Mouse (Mus musculus) erythroid progenitor cell, adult 5-6 weeks (primary cell): ENCODE measurements around the gene Ermard. TPM values are rescaled to one million over a fixed set of nuclear protein-coding genes. Genes with fewer than 3 reads are reported as not detected.

Experiments
- ATAC-seq: replicated peaks from 2 replicates; pipeline ENCODE4 v1.8.0; 2016; ENCODE audit warnings: moderate number of reproducible peaks, mild to moderate bottlenecking, moderate TSS enrichment, inconsistent platforms; ENCODE audit not compliant: poor library complexity, low FRiP score, severe bottlenecking
- total RNA-seq, 2 experiments: library from RNA; stranded (forward) in 1 of 2; stranded (reverse) in 1 of 2; fragments of 150-400 nt in 1 of 2; fragments of 186-747, 209-891 nt in 1 of 2; gene quantifications; 2 replicates each; pipeline versions ENCODE4 v1.2.3 to v1.2.4; 2015 to 2017; ENCODE audit warnings: low replicate concordance in 2 of 2

Ermard gene
- total RNA-seq, 2 experiments from 2014 or later = 72.8 to 90.5 TPM

DNA sequence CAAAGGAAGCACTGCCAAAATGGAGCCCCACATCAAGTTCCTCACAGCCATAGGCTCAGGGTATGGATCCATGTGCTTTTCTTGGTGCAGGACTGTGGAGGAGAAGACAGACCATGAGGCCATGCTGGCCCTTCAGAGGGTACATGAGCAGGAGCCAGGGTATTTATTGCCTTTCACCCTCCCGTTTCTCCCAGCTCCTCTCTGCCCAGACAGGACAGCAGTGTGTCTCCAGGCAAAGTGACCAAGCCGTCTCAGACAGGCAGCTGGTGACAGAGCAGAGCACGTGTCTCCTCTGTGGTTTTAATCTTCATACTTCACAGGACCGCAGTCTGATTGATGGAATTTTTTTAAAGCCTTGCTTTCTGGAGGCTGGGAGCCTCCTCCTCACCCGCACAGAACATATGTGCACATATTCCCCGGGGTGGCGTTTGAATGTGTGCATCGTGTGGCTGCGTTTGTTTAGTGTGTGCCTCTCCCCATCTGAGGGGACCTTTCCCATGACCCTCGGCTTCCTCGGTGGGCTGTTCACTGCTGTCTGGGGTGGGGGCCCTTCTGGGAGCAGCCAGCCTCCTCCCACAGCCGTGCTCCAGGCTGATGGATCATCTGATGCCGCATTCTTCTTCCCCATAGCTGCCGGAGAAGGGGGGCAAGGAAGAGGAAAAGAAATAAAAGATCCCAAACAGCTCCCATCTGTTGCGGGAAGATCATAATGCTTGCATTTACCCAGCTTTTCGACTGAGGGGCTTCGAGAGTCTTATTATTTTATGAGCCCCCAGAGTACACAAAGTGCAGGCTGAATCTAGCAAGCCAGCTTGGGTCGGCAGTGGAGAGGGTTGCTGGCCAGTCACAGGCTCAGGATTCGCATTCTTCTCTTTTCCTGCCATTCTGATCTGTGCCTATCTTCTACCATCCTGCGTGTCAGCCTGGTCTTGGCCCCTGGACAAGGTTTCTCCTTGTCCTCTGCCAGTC is 67.7 kb downstream of the Ermard start:
- no peak for ATAC-seq

DNA sequence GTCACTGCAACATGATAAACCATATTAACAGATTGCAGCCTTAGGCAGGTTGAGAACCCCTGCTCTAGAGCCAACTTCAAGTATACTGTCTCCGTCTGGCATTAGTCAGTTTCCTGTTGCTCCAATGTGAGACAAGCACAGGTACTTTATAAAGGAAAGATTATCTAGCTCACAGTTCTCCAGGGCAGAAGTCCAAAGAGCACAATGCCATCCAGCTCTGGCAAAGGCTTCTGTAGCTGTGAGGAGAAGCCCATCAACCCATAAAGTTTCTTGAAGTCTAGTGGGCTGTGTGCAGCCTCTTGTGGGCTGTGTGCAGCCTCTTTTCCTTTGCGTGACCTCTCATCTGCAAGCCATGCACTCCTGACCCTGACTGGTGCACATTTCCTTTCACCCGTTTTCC is 74.5 kb downstream of the Ermard start:
- ATAC-seq = no peak

DNA sequence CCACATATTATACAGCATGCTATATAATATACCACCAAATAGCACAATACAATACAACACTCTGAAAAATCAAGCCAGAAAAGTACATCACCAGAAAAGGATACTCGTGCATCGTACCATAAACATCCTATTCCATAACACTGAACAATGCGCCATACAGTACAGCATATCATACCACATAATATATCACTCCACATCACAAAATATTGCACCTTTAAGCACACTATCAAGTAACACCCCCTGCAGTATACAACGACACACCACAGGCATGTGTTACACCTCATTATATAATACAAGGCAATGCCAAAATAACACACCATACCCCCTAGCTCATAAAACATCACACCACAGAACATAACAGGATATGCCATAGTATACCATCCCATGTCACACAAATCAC is 79.1 kb downstream of the Ermard start:
- ATAC-seq = no peak

DNA sequence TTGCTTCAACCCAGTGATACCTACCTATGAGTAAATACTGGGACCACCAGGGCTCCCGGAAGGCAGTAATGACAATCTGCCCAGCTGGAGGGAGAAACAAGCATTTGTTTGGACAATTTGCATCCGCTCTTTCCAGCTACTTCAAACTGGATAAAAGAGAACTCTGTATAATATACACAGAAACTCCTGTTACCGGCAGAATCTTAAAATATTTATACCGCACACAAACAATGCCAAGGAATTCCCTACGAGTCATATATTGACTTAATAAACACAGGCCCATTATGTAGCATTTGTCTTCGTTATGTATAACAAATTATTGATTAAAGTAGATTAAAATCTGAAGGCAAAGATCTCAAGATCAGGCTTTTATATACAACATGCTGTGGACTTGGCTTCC is 79.6 kb downstream of the Ermard start:
- no peak for ATAC-seq

DNA sequence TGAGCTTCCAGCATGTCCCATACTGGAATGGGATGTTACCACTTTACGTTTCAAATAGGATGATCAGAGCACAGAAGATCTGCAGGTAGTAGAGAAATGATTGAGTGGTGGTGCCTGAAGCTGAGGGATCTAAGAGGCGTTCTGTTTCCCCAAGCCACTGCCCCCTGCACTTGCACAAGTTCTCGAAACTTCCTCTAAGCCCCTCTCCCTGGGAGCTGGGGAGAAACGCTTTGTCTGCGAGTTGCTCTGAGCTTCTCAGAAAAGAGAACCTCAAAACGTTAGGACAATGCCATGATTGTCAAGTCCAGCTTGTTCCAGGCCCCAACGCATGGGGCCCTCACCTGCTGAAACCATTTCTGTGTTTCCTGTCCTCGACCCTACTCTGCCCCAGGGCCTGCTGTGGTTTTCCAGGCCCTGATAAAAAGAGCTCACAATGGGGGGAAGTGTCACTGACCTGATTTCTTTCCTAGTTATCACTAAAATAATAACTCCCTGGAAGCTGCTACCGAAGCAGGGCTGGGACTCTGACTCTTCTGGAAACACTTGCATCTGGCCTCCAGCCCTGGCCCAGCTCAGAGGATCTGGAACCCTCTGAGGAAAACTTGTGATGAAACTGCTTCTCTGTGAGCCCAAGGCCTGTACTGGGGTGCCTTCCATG is 88.8 kb downstream of the Ermard start:
- no peak for ATAC-seq

DNA sequence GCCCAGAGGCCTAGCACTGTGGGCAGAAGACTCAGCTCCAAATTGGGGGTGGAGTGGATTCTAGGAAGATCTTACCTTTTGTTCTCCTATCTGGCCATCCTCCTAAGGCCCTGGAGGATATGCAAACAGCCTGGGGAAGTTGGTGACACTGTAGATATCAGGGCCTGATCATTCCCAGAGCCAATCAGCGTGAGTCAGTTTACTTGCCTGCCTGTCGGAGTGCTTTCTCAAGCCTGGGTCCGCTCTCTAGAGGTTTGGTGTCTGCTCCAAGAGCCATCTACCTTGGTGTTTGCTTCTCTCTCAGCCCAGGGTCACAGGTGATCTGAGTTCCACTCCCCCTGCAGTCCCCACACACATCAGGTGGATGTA is 89.3 kb downstream of the Ermard start:
- no peak for ATAC-seq

DNA sequence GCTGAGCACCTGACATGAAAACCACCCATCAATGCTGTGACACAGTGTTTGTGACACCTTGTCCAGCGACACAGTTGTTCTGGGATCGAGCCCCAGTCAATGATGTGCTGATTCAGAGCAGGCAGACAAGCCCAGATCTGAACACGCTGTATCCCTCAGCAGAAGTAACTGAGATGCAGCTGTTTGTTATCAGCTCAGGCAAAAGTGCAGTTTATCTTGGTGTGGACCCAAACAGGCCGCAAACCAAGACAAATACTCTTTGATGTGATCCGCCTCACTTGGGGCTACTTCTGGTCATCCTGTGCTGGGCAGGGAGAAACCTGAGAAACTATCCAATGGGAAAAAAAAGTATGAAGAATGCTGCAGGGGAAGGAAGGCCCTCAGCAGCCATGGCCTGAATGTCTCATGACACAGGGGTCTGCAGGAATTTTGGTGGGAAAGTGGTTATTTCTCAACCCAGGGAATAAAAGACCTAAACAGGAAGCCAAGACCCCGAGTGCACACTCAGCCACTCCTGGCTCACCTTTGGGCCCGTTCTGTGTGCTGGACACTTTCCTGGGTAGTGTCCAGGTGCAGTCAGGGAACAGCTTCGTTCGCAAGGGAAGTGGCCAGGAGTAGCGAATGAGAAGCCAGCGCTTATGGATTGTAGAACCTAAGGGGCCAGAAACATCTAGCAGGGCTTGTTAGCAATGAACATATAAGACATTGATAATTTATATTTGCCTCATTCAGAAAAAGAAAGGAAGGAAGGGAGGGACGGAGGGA is 94.1 kb downstream of the Ermard start:
- no peak for ATAC-seq

DNA sequence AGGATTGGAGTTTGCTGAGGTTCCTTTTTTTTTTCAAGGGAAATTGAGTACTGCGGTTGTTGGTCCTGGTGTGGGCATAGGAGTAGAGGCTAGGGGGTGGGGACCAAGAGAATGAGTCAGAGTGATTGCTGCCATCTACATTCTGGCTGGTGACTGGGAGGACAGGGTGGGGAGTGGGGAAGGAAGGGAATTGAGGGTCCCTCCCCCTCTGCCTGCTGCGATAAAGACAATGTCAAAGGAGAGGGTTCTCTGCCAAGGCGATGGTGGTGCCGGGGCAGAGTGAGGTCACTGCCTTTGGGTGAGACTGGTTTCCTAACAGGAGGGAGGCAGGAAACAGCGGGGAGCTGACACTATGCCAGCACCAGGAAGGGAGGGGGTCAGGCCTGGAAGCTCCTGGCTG is 96.4 kb downstream of the Ermard start:
- no peak for ATAC-seq

Other genes with a start within 250 kb of the Ermard start
- gene Wdr27, start 98.0 kb upstream of the Ermard start, total RNA-seq (2015; ENCODE audit: low replicate concordance) = not detected in 2 replicates
- not detected in 2 replicates for gene Wdr27, start 98.0 kb upstream of the Ermard start, total RNA-seq (2017; ENCODE audit: low replicate concordance)
- gene 1600012H06Rik, start 98.0 kb upstream of the Ermard start, total RNA-seq (2015; ENCODE audit: low replicate concordance) = 12.3 and 12.6 TPM in 2 replicates
- 2.3 and 9.0 TPM in 2 replicates for gene 1600012H06Rik, start 98.0 kb upstream of the Ermard start, total RNA-seq (2017; ENCODE audit: low replicate concordance)
- gene Phf10, start 79.9 kb upstream of the Ermard start, total RNA-seq (2015; ENCODE audit: low replicate concordance) = 217 and 251 TPM in 2 replicates
- 117 and 125 TPM in 2 replicates for gene Phf10, start 79.9 kb upstream of the Ermard start, total RNA-seq (2017; ENCODE audit: low replicate concordance)
- 4.6 and 5.8 TPM in 2 replicates for gene 9030025P20Rik, start 62.7 kb upstream of the Ermard start, total RNA-seq (2015; ENCODE audit: low replicate concordance)
- 0.76 and 7.2 TPM in 2 replicates for gene 9030025P20Rik, start 62.7 kb upstream of the Ermard start, total RNA-seq (2017; ENCODE audit: low replicate concordance)
- gene Gm3417, start 62.4 kb upstream of the Ermard start, total RNA-seq (2015; ENCODE audit: low replicate concordance) = not detected in 2 replicates
- not detected in 2 replicates for gene Gm3417, start 62.4 kb upstream of the Ermard start, total RNA-seq (2017; ENCODE audit: low replicate concordance)
- gene Gm3435, start 31.0 kb upstream of the Ermard start, total RNA-seq (2015; ENCODE audit: low replicate concordance) = 5.4 TPM in 1 of 2 replicates, not detected in the other
- gene Gm3435, start 31.0 kb upstream of the Ermard start, total RNA-seq (2017; ENCODE audit: low replicate concordance) = 0.26 and 5.4 TPM in 2 replicates
- gene Tcte3, start 280 bp downstream of the Ermard start, total RNA-seq (2015; ENCODE audit: low replicate concordance) = 14.8 TPM in 1 of 2 replicates, not detected in the other
- gene Tcte3, start 280 bp downstream of the Ermard start, total RNA-seq (2017; ENCODE audit: low replicate concordance) = 4.1 TPM in 1 of 2 replicates, not detected in the other
- gene Gm3448, start 329 bp downstream of the Ermard start, total RNA-seq (2015; ENCODE audit: low replicate concordance) = 2.2 and 2.9 TPM in 2 replicates
- gene Gm3448, start 329 bp downstream of the Ermard start, total RNA-seq (2017; ENCODE audit: low replicate concordance) = 2.8 and 11.4 TPM in 2 replicates